Mouse (Mus musculus): ENCODE results near the gene Cyp2w1.

DNA sequence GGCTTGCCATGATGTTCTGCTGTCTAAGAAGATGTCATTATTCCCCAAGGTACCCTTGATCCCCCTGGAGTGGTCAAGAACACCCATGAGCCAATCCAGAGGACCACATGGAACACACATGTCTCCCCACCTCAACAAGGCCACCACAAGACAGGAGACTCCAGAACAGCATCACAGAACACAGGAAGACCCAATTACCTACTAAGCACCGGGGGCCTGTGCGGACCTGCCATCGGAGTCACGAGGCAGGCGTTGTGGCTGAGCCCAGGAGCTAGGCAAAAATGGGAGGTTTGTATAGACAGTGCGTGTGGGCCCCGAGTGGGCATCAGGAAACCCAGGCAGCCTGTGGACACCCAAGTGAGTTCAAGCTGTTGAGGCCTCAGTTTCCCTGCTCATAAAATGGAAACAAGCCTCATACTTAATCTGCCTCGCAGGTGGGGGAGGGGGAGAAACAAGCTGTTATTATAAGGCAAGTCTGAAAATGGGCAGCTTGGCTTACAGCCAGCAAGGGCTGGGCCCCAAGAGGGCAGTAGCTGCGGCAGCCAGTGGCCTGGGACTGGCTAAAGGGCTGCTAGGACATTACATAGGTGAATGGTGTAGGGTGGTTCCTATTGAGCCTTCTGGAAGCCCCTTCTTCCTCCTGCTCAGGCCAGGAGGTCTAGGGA, 29.0 kb upstream of the Cyp2w1 start:
- no peak for TF ChIP-seq CTCF (IDR thresholded peaks at IDR 0.05; ENCODE audit: low read depth)
- TF ChIP-seq EP300 (IDR thresholded peaks at IDR 0.05; ENCODE audit: low read depth), result no peak

Measured in liver, postnatal 0 days (tissue).